Mouse (Mus musculus) A20 (cell line): ENCODE measurements around the gene Mfsd4b5.
"Not testable (repeated sequence)": the region's sequence is repeated elsewhere in the genome, so short reads cannot be mapped to it uniquely, and the experiment has no call there.

Experiments
- DNase-seq: peaks from one replicate; pipeline ENCODE4 v3.0.0-alpha.2; 2011; ENCODE audit warnings: low read depth, low spot score

Mfsd4b5 gene

GRCm38 (mm10) chr10:39986466-39986865 is at the start of gene Mfsd4b5:
Gene Mfsd4b5 (minus strand): TSS chr10:39986646.
- no peak for DNase-seq

GRCm38 (mm10) chr10:40034956-40035355 is 48.5 kb upstream of the Mfsd4b5 start:
- DNase-seq, result no peak

- DNase-seq, result no peak
Observed at GRCm38 (mm10) chr10:40032897-40033296, 46.5 kb upstream of the Mfsd4b5 start.

GRCm38 (mm10) chr10:40030716-40031115 is 44.3 kb upstream of the Mfsd4b5 start:
- no peak for DNase-seq

- DNase-seq, result no peak
Observed at GRCm38 (mm10) chr10:40029610-40030009, 43.2 kb upstream of the Mfsd4b5 start.

- no peak for DNase-seq
Observed at GRCm38 (mm10) chr10:40028091-40028490, 41.6 kb upstream of the Mfsd4b5 start.

- no peak for DNase-seq
Observed at GRCm38 (mm10) chr10:40026546-40026945, 40.1 kb upstream of the Mfsd4b5 start.

GRCm38 (mm10) chr10:40025560-40025959 is 39.1 kb upstream of the Mfsd4b5 start:
- DNase-seq, result no peak

- no peak for DNase-seq
Observed at GRCm38 (mm10) chr10:40024554-40025428, 38.3 kb upstream of the Mfsd4b5 start, which contains the start of gene Mfsd4b1. Gene Mfsd4b1 (minus strand): TSS chr10:40025268.

- DNase-seq, result no peak
Observed at GRCm38 (mm10) chr10:40020401-40020800, 34.0 kb upstream of the Mfsd4b5 start.

GRCm38 (mm10) chr10:40019492-40019891 is 33.0 kb upstream of the Mfsd4b5 start:
- DNase-seq, result no peak

- DNase-seq, result no peak
Observed at GRCm38 (mm10) chr10:40018261-40018860, 31.9 kb upstream of the Mfsd4b5 start.

- no peak for DNase-seq
Observed at GRCm38 (mm10) chr10:40009591-40009990, 23.1 kb upstream of the Mfsd4b5 start.

- DNase-seq, result not testable (repeated sequence)
Observed at GRCm38 (mm10) chr10:40008847-40009246, 22.4 kb upstream of the Mfsd4b5 start.

GRCm38 (mm10) chr10:40007953-40008352 is 21.5 kb upstream of the Mfsd4b5 start:
- DNase-seq, result no peak

- no peak for DNase-seq
Observed at GRCm38 (mm10) chr10:40006963-40007362, 20.5 kb upstream of the Mfsd4b5 start.

GRCm38 (mm10) chr10:40000746-40001145 is 14.3 kb upstream of the Mfsd4b5 start:
- no peak for DNase-seq

GRCm38 (mm10) chr10:39991155-39991554 is 4.7 kb upstream of the Mfsd4b5 start:
- DNase-seq, result no peak

- DNase-seq, result no peak
Observed at GRCm38 (mm10) chr10:39982604-39983003, 3.8 kb downstream of the Mfsd4b5 start.

GRCm38 (mm10) chr10:39978231-39978630 is 8.2 kb downstream of the Mfsd4b5 start:
- DNase-seq, result no peak

- no peak for DNase-seq
Observed at GRCm38 (mm10) chr10:39977346-39977745, 9.1 kb downstream of the Mfsd4b5 start.

- no peak for DNase-seq
Observed at GRCm38 (mm10) chr10:39975771-39976170, 10.7 kb downstream of the Mfsd4b5 start.

GRCm38 (mm10) chr10:39974982-39975381 is 11.5 kb downstream of the Mfsd4b5 start:
- no peak for DNase-seq
